In the genomic region with DNA sequence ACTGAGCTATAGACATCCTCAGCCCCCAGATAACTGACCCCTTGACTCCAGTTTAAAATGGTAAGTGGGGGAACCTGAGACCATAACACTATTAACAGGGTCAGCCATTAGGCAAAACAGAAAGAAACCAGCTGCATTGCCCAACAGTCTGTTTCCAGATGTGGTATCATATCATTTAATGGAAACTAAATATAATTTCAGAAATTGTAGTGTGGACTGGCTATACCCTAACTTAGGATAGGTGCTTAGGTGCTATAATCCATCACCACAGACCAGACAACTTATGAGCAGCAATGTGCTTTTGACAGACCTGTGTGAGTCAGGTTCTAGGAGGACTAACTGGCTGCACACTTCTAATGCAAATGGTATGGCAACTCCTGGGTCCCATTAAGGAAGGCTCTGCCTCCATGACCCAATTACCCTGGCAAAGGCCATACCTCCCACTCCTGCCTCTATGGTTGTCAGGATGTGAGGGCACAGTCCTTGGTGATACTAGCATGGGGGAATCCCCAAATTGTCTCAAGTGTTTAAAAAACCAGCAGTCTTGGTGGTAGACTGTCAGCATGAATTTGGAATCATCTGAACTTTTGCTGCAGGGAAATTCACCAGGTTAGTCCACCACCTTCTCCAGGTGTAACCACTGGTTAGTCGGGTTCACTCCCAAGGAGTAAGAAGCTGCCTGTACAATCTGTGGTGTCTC, we compare ENCODE assay signal across 22 mouse cellular contexts.
"Had no signal": no experiment of that assay in that cellular context is flagged by ENCODE, and none has a peak within 500 bp of the region (broad histone marks: within the 10 kb centered on the region; RNA-seq: fewer than 3 reads in every experiment).

No protein-coding gene starts in this region.

- H3K4me3 ChIP-seq: layer of hippocampus, adult 2 months; left cerebral cortex, adult 2 months; limb, embryonic 10.5 days; limb, embryonic 13.5 days; liver, embryonic 12.5 days; liver, embryonic 15.5 days; lung, embryonic 15.5 days; midbrain, embryonic 12.5 days had no signal

- H3K9me3 ChIP-seq: limb, embryonic 10.5 days; limb, embryonic 13.5 days; liver, embryonic 12.5 days; liver, embryonic 15.5 days; lung, embryonic 15.5 days; midbrain, embryonic 12.5 days had no signal

- H3K27ac ChIP-seq: kidney, postnatal 0 days; layer of hippocampus, adult 2 months; left cerebral cortex, adult 2 months; limb, embryonic 10.5 days; limb, embryonic 13.5 days; liver, embryonic 12.5 days; liver, embryonic 15.5 days; lung, embryonic 15.5 days; midbrain, embryonic 12.5 days; stomach, postnatal 0 days had no signal

- DNase-seq: kidney, postnatal 25 days; layer of hippocampus, adult 9-11 months; liver; lung, adult 18-20 months; lung, postnatal 10 days; lung, postnatal 4 days; right cerebral cortex, adult 18-20 months; right cerebral cortex, postnatal 14 days; right cerebral cortex, postnatal 4 days; thymus, adult 2 months; thymus, postnatal 14 days; thymus, postnatal 4 days had no signal

- H3K27me3 ChIP-seq: limb, embryonic 13.5 days; liver, embryonic 12.5 days; liver, embryonic 15.5 days; lung, embryonic 15.5 days; midbrain, embryonic 12.5 days had no signal

- H3K4me1 ChIP-seq: limb, embryonic 10.5 days; limb, embryonic 13.5 days had no signal
